Mouse (Mus musculus) C2C12 (cell line): ENCODE results near the gene Dnajc12. TPM values are rescaled to one million over a fixed set of nuclear protein-coding genes. Genes with fewer than 3 reads are reported as not detected.
"Not testable (repeated sequence)": the region's sequence is repeated elsewhere in the genome, so short reads cannot be mapped to it uniquely, and the experiment has no call there.

ENCODE experiments used
- H3K27me3 ChIP-seq: one replicate; pipeline ENCODE4 v1.6.1; 2011; ENCODE audit not compliant: control insufficient read depth, insufficient read depth, insufficient read length
- H3K36me3 ChIP-seq: one replicate; pipeline ENCODE4 v1.6.1; 2011; ENCODE audit not compliant: control insufficient read depth, insufficient read depth
- H3K4me3 ChIP-seq: one replicate; pipeline ENCODE4 v1.5.1; 2011; ENCODE audit warnings: mild to moderate bottlenecking, control low read depth; ENCODE audit not compliant: poor library complexity, insufficient read depth, severe bottlenecking
- H3K79me2 ChIP-seq: one replicate; pipeline ENCODE4 v1.6.1; 2011; ENCODE audit not compliant: control insufficient read depth, insufficient read depth
- H3K79me3 ChIP-seq: one replicate; pipeline ENCODE4 v1.6.1; 2011; ENCODE audit warnings: low read depth, control low read depth
- H3ac ChIP-seq: one replicate; pipeline ENCODE3; 2011; ENCODE audit warnings: low read depth; ENCODE audit not compliant: control insufficient read depth, insufficient read length
- CEBPB ChIP-seq: IDR thresholded peaks from one replicate; pipeline ENCODE4 v1.6.1; 2011; ENCODE audit warnings: low read depth, mild to moderate bottlenecking, control low read depth, moderate library complexity
- CTCF ChIP-seq: IDR thresholded peaks from one replicate; pipeline ENCODE4 v1.5.1; 2011; ENCODE audit not compliant: control insufficient read depth, insufficient read depth, insufficient read length
- FOSL1 ChIP-seq: IDR thresholded peaks from one replicate; pipeline ENCODE4 v1.8.0; 2011; ENCODE audit warnings: mild to moderate bottlenecking, low read length; ENCODE audit not compliant: poor library complexity, insufficient read depth, severe bottlenecking
- MAX ChIP-seq: IDR thresholded peaks from one replicate; pipeline ENCODE4 v1.6.1; 2011; ENCODE audit warnings: mild to moderate bottlenecking, control low read depth
- MYOD1 ChIP-seq: IDR thresholded peaks from one replicate; pipeline ENCODE4 v1.6.1; 2011; ENCODE audit warnings: low read depth; ENCODE audit not compliant: control insufficient read depth, insufficient read length
- MYOG ChIP-seq: IDR thresholded peaks from one replicate; pipeline ENCODE4 v1.6.1; 2011; ENCODE audit not compliant: control insufficient read depth, insufficient read length; ENCODE audit errors: extremely low read depth
- USF1 ChIP-seq: IDR thresholded peaks from one replicate; pipeline ENCODE4 v1.6.1; 2011; ENCODE audit warnings: low read depth, mild to moderate bottlenecking, control low read depth, moderate library complexity
- polyA plus RNA-seq: library from polyadenylated mRNA; unstranded; fragments of >200 nt; fragmentation: generic; extraction: Trizol; gene quantifications from one replicate; pipeline ENCODE4 v1.2.1, GENCODE M21; 2012; ENCODE audit warnings: missing spikeins

Gene Dnajc12
- polyA plus RNA-seq, 1 experiment: 2.8 TPM

DNA sequence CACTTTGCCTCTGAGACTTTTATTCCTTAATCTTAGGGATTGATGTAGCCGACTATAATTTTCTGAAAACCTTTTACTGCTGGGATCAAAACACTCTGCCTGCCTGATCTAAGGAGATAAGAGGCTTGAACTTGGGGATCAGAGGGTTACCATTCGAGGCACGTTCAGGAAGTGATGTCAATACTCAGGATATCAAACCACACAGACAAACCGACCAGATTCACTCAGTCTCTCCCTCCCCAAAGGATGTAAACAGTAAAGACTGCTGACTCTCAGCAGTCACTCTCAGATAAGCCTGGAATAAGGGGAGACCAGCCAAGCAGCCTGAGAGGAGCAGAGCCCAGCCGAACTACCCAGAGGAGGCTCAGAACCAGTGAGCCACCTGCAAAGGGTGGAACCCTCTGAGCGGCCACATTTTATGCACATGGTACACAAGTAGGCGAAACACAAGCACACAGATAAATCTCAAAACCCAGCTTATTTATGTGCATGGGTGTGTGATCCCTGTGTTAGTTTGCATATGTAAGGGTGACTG lies 57.5 kb downstream of the Dnajc12 start:
- Histone ChIP-seq H3ac (no peak overlapping the region), H3K4me3 (no peak overlapping the region), H3K36me3 (no peaks in the 10 kb centered on the region), H3K27me3 (no peaks in the 10 kb centered on the region), H3K79me2 (no peaks in the 10 kb centered on the region), H3K79me3 (no peaks in the 10 kb centered on the region)
- TF ChIP-seq USF1 (no peak), CEBPB (no peak), MAX (no peak), CTCF (no peak), FOSL1 (no peak), MYOG (no peak), MYOD1 (no peak)

GRCm38 (mm10) chr10:63444602-63445387 lies 62.6 kb downstream of the Dnajc12 start:
- H3ac ChIP-seq, H3K79me3 ChIP-seq, H3K4me3 ChIP-seq, H3K27me3 ChIP-seq, H3K36me3 ChIP-seq, H3K79me2 ChIP-seq: not testable (repeated sequence)

GRCm38 (mm10) chr10:63453926-63454325 lies 71.7 kb downstream of the Dnajc12 start:
- H3K27me3 ChIP-seq: no peaks in the 10 kb centered on the region
- no peaks in the 10 kb centered on the region for H3K79me2 ChIP-seq
- no peak overlapping the region for H3K4me3 ChIP-seq
- H3K79me3 ChIP-seq: no peaks in the 10 kb centered on the region
- no peak overlapping the region for H3ac ChIP-seq
- no peaks in the 10 kb centered on the region for H3K36me3 ChIP-seq
- TF ChIP-seq CEBPB (no peak), MYOG (no peak), MAX (no peak), FOSL1 (no peak), CTCF (no peak), USF1 (no peak), MYOD1 (no peak)

DNA sequence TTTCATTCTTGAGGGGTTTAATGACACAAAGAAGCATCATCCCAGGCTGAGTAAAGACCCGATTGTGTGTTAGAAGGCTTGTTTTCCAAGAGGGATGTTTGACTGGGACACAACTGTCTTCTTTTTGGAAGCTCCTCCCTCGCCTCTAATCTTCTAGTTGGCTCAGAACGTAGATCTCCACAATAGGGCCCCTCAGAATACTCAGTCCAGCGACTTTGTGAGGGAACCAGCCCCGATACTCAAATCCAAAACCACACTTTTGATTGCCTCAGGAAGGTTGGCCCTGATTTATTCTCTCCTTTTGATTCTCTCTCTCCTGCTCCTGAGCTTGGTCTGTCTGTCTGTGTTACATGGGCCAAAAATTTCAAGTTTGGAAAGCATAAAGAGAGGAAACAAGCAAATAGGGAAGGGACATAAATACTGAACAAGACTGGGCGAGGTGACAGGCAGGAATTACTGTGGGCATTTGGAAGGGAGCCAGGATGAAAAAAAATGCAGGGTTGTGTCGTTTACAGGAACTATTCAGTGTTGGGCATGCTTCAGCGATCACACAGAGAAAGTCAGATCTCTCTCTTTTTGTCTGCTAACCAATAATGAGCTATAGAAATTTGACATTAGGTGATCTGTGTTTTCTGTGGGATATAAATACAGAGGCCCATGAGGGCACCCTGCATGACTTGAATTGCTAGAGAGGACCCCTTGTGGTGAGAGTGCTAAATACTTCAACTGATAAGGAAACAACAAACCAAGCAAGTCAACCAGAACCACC lies 73.1 kb downstream of the Dnajc12 start:
- Histone ChIP-seq H3K79me2 (no peaks in the 10 kb centered on the region), H3K27me3 (no peaks in the 10 kb centered on the region), H3K4me3 (no peak overlapping the region), H3K36me3 (no peaks in the 10 kb centered on the region), H3ac (no peak overlapping the region), H3K79me3 (no peaks in the 10 kb centered on the region)
- TF ChIP-seq USF1: no peak
- no peak for TF ChIP-seq CTCF
- TF ChIP-seq MYOG: no peak
- no peak for TF ChIP-seq CEBPB
- no peak for TF ChIP-seq FOSL1
- no peak for TF ChIP-seq MYOD1
- TF ChIP-seq MAX: no peak

GRCm38 (mm10) chr10:63457292-63458128 lies 75.3 kb downstream of the Dnajc12 start:
- Histone ChIP-seq H3K79me3 (no peaks in the 10 kb centered on the region), H3ac (no peak overlapping the region), H3K4me3 (no peak overlapping the region), H3K27me3 (no peaks in the 10 kb centered on the region), H3K36me3 (no peaks in the 10 kb centered on the region), H3K79me2 (no peaks in the 10 kb centered on the region)
- no peak for TF ChIP-seq MYOD1
- TF ChIP-seq CEBPB: no peak
- no peak for TF ChIP-seq MAX
- no peak for TF ChIP-seq USF1
- no peak for TF ChIP-seq MYOG
- no peak for TF ChIP-seq CTCF
- TF ChIP-seq FOSL1: no peak

Other genes starting within 250 kb of the Dnajc12 start
- gene Mypn, start 178.5 kb upstream of the Dnajc12 start, polyA plus RNA-seq: 0.01 TPM
- 10.7 TPM for gene Herc4, start 138.6 kb upstream of the Dnajc12 start, polyA plus RNA-seq
- 4.2 TPM for gene Sirt1, start 739 bp upstream of the Dnajc12 start, polyA plus RNA-seq
- gene Gm7075, start 39.3 kb downstream of the Dnajc12 start, polyA plus RNA-seq: not detected
- gene Ctnna3, start 47.7 kb downstream of the Dnajc12 start, polyA plus RNA-seq: 0.01 TPM